Mouse (Mus musculus): ENCODE data around the gene Icam5. TPM values are rescaled to one million over a fixed set of nuclear protein-coding genes. Genes with fewer than 3 reads are reported as not detected.
"Not testable (repeated sequence)": the region's sequence is repeated elsewhere in the genome, so short reads cannot be mapped to it uniquely, and the experiment has no call there.

Icam5 gene
- polyA plus RNA-seq, 1 experiment: 0.11 TPM

DNA sequence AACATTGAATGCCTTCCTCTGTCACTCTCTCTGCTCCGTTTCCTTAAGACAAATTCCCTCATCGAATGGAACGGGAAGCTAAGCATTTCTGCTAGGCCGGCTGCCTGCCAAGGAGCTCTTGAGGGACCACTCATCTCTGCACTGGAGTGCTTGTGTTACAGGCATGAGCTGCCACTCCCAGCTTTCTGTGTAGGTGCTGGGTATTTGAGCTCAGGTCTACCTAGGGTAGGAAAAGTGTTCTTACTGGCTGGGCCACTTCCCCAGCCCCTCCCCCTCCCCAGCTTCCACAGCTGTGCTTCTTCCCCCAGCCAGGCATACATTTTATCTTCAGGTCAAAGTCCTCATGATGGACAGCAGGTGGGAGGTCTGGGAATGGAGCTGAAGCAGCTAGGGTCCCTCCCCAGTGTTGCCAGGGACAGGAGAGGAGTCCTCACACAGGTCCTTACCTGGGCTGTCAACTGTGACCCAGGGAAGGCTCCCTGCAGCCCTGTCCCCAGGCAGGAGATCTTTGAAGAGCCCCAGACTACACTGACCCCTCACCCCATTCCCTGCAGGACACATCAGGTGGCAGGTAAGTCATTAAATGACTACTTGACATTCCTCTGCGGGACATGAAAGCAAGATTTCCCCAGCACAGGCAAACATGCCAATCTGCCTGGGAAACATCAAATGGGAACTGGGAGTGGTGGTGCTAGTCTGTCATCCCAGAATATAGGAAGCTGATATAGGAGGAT lies 38.5 kb upstream of the Icam5 start:
- H3K4me3 ChIP-seq (ENCODE audit: low read depth, low read length): no peak overlapping the region
- no peak for TF ChIP-seq CTCF (IDR thresholded peaks at IDR 0.05; ENCODE audit: extremely low read depth, insufficient read length, insufficient replicate concordance, low read depth, low read length)
- no peaks in the 10 kb centered on the region for H3K36me3 ChIP-seq (ENCODE audit: control insufficient read depth, insufficient read depth, low read length)
- peaks cover 9% of the 10 kb centered on the region; the same call in 1 of the 2 replicates for H3K4me1 ChIP-seq (ENCODE audit: control insufficient read depth, insufficient read depth, insufficient read length, low read length)
- H3K27me3 ChIP-seq (ENCODE audit: control insufficient read depth, insufficient read depth, low read length): no peaks in the 10 kb centered on the region
- WGBS: 27% methylated on average over 5 of the region's 5 CpGs
- H3K27ac ChIP-seq (ENCODE audit: insufficient read depth, low read depth, low read length): no peak overlapping the region

DNA sequence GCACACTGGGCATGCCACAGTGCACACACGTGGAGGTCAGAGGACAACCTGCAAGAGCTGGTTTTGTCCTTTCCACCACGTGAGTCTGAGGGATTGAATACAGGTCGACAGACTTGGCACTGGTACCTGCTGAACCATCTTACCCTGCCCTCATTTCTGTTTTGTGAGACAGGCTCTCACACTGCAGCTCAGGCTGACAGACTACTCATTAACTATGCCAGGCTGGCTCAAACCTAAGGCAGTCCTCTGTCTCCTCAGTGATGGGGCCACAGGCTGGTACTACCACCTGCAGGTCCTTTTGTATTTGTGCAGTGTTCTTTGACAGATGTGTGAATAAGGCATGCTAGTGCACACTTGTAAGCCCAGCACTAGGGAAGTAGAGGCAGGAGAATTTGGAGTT lies 36.8 kb upstream of the Icam5 start:
- Histone ChIP-seq H3K27ac (ENCODE audit: insufficient read depth, low read depth, low read length) (no peak overlapping the region), H3K4me3 (ENCODE audit: low read depth, low read length) (no peak overlapping the region), H3K4me1 (ENCODE audit: control insufficient read depth, insufficient read depth, insufficient read length, low read length) (peaks cover 9% of the 10 kb centered on the region; the same call in 1 of the 2 replicates), H3K27me3 (ENCODE audit: control insufficient read depth, insufficient read depth, low read length) (no peaks in the 10 kb centered on the region), H3K36me3 (ENCODE audit: control insufficient read depth, insufficient read depth, low read length) (no peaks in the 10 kb centered on the region)
- TF ChIP-seq CTCF (IDR thresholded peaks at IDR 0.05; ENCODE audit: extremely low read depth, insufficient read length, insufficient replicate concordance, low read depth, low read length): no peak
- no peak for TF ChIP-seq POLR2A (IDR thresholded peaks at IDR 0.05; ENCODE audit: low read depth, low read length)
- 67% methylated on average over 3 of the region's 3 CpGs for WGBS

DNA sequence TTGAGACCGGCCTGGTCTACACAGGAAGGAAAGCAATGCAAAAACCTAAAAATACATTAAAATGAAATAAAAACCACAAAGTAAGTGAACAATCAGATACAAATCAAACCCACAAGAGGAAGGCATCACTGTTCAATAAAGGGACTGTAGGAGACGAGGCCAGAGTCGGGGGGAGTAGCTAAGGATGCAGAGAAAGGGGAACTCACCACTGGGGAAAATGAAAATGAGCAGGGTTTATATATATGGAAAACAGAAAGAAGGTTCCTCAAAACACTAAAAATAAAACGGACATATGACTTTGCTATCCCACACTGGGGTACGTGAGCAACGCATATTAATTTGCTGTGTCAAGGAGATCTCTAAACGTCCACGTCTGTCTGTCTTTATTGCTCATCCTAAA lies 34.8 kb upstream of the Icam5 start:
- Histone ChIP-seq H3K27ac (ENCODE audit: insufficient read depth, low read depth, low read length) (no peak overlapping the region), H3K4me3 (ENCODE audit: low read depth, low read length) (no peak overlapping the region), H3K27me3 (ENCODE audit: control insufficient read depth, insufficient read depth, low read length) (no peaks in the 10 kb centered on the region), H3K36me3 (ENCODE audit: control insufficient read depth, insufficient read depth, low read length) (no peaks in the 10 kb centered on the region), H3K4me1 (ENCODE audit: control insufficient read depth, insufficient read depth, insufficient read length, low read length) (peaks cover 6% of the 10 kb centered on the region; the same call in 1 of the 2 replicates)
- TF ChIP-seq CTCF (IDR thresholded peaks at IDR 0.05; ENCODE audit: extremely low read depth, insufficient read length, insufficient replicate concordance, low read depth, low read length) (no peak), POLR2A (IDR thresholded peaks at IDR 0.05; ENCODE audit: low read depth, low read length) (no peak)
- WGBS: 84% methylated on average over 8 of the region's 8 CpGs

DNA sequence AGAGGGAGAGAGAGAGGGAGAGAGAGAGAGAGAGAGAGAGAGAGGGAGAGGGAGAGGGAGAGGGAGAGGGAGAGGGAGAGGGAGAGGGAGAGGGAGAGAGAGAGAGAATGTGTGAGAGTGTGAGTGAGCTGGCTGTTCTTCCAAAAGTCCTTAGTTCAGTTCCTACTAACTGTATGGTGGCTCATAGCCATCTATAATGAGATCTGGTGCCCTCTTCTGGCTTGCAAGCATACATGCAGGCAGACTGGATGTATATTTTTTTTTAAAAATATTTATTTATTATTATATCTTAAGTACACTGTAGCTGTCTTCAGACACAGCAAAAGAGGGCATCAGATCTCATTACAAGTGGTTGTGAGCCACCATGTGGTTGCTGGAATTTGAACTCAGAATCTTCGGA lies 33.5 kb upstream of the Icam5 start:
- H3K4me3 ChIP-seq (ENCODE audit: low read depth, low read length); H3K27ac ChIP-seq (ENCODE audit: insufficient read depth, low read depth, low read length); H3K27me3 ChIP-seq (ENCODE audit: control insufficient read depth, insufficient read depth, low read length); H3K4me1 ChIP-seq (ENCODE audit: control insufficient read depth, insufficient read depth, insufficient read length, low read length); H3K36me3 ChIP-seq (ENCODE audit: control insufficient read depth, insufficient read depth, low read length): not testable (repeated sequence)
- WGBS: 63% methylated on average over 1 of the region's 1 CpGs

DNA sequence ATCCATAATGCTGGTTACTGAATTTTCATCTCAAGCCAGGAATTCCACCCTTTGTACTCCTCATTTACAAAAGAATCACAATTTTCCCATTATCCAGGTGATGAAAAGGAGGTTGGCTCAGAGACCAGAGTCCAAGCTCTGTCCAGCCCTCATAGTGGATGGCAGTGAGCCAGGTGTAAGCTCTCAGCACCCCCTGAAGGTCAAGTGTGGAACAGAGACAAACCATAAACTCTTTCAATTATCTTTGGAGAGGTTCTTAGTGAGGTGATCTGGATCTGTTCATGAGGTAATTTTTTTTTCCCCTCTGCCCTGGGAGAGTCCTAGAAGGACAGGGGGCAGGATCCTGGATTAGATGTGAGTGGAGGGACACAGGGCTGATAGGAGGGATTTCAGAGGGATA lies 31.1 kb upstream of the Icam5 start:
- Histone ChIP-seq H3K36me3 (ENCODE audit: control insufficient read depth, insufficient read depth, low read length) (peaks cover 10% of the 10 kb centered on the region; the same call in 1 of the 2 replicates), H3K4me1 (ENCODE audit: control insufficient read depth, insufficient read depth, insufficient read length, low read length) (peaks cover 4% of the 10 kb centered on the region; the same call in 1 of the 2 replicates)

DNA sequence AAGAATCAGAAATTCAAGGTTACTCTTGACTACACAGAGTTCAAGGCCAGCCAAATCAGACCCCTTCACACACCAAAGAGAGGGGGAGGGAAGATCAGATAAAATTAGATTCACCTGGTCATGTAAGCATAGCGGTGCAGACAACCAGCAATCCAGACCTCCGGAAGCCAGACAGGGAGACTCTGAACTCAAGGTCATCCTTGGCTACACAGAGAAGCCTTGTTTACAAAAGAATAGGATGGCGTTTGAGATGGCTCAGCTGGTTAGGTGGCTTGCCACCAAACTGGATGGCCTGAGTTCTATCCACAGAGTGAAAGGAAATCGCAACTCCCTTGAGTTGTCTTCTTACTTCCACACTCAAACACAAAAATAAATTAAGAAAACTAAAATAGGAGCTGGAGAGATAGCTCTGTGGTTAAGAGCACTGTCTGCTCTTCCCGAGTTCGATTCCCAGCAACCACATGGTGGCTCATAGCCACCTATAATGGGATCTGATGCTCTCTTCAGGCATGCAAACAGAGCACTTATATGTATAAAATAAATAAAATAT lies 30.1 kb upstream of the Icam5 start:
- WGBS: 52% methylated on average over 6 of the region's 6 CpGs
- TF ChIP-seq POLR2A (IDR thresholded peaks at IDR 0.05; ENCODE audit: low read depth, low read length): no peak
- no peak for TF ChIP-seq CTCF (IDR thresholded peaks at IDR 0.05; ENCODE audit: extremely low read depth, insufficient read length, insufficient replicate concordance, low read depth, low read length)
- H3K36me3 ChIP-seq (ENCODE audit: control insufficient read depth, insufficient read depth, low read length): peaks cover 15% of the 10 kb centered on the region
- H3K27me3 ChIP-seq (ENCODE audit: control insufficient read depth, insufficient read depth, low read length): no peaks in the 10 kb centered on the region
- no peak overlapping the region for H3K27ac ChIP-seq (ENCODE audit: insufficient read depth, low read depth, low read length)
- H3K4me1 ChIP-seq (ENCODE audit: control insufficient read depth, insufficient read depth, insufficient read length, low read length): peaks cover 4% of the 10 kb centered on the region; the same call in 1 of the 2 replicates
- H3K4me3 ChIP-seq (ENCODE audit: low read depth, low read length): no peak overlapping the region

More for the DNA sequence above, 31.1 kb upstream of the Icam5 start:
- H3K27ac ChIP-seq (ENCODE audit: insufficient read depth, low read depth, low read length): no peak overlapping the region
- H3K27me3 ChIP-seq (ENCODE audit: control insufficient read depth, insufficient read depth, low read length): no peaks in the 10 kb centered on the region
- H3K4me3 ChIP-seq (ENCODE audit: low read depth, low read length): no peak overlapping the region
- TF ChIP-seq POLR2A (IDR thresholded peaks at IDR 0.05; ENCODE audit: low read depth, low read length) (no peak), CTCF (IDR thresholded peaks at IDR 0.05; ENCODE audit: extremely low read depth, insufficient read length, insufficient replicate concordance, low read depth, low read length) (peak; percentile 24; the same call in 1 of the 2 replicates)

DNA sequence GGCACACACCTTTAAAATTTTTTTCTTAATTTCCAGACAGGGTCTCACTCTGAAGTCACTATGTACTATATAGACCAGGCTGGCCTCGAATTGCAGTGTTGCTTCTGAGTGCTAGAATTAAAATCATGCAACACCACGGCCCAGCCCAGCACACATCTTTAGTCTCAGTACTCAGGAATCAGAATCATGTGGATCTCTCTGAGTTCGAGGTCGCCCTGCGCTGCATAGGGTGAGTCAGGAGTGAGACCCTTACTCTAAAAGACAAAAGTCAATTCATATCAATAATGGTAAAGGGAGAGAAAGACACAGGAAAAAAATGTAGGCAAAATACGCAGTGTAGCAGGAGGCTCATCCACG lies 29.6 kb upstream of the Icam5 start:
- WGBS: 8% methylated on average over 7 of the region's 7 CpGs
- Histone ChIP-seq H3K4me1 (ENCODE audit: control insufficient read depth, insufficient read depth, insufficient read length, low read length) (peaks cover 4% of the 10 kb centered on the region; the same call in 1 of the 2 replicates), H3K27ac (ENCODE audit: insufficient read depth, low read depth, low read length) (peak overlapping the region; percentile 82), H3K36me3 (ENCODE audit: control insufficient read depth, insufficient read depth, low read length) (peaks cover 21% of the 10 kb centered on the region), H3K4me3 (ENCODE audit: low read depth, low read length) (peak overlapping the region; percentile 96), H3K27me3 (ENCODE audit: control insufficient read depth, insufficient read depth, low read length) (no peaks in the 10 kb centered on the region)
- TF ChIP-seq CTCF (IDR thresholded peaks at IDR 0.05; ENCODE audit: extremely low read depth, insufficient read length, insufficient replicate concordance, low read depth, low read length): no peak

Measured in small intestine, adult 2 months (tissue).